Mouse (Mus musculus): ENCODE measurements around the gene Acin1.
"Not testable (repeated sequence)": the region's sequence is repeated elsewhere in the genome, so short reads cannot be mapped to it uniquely, and the experiment has no call there.

Acin1 gene

GRCm38 (mm10) chr14:54641305-54641969, 45.3 kb downstream of the Acin1 start, which contains the start of gene Cdh24:
Cdh24 (minus strand) TSS chr14:54641364.
- peak; percentile 94 for DNase-seq

DNA sequence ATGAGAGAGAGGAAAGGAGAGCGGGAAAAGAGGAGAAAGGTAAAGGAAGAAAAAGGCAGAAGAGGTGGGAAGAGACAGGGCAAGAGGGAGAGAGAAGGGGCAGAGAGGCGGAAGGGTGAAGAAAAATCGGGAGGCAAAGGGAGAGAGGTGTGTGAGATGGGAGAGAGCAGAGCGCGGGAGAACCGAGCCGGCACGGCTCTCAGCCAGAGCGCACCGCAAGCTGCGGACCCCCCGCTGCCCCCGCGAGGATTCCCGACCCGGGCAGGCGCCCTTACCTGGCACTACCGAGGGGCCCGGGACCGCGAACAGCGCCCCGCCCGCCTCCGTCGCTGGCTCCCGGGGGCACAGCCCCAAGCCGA, 45.8 kb downstream of the Acin1 start, which contains the start of gene Gm17606:
Gm17606 (plus strand) TSS at position 7 of the 359 bp plus-strand sequence.
- DNase-seq = no peak

- DNase-seq = no peak
These were observed 46.6 kb downstream of the Acin1 start for GRCm38 (mm10) chr14:54640121-54640520.

- DNase-seq = no peak
These were observed 48.5 kb downstream of the Acin1 start for GRCm38 (mm10) chr14:54638210-54638609.

- peak; percentile 52 for DNase-seq
These were observed 49.8 kb downstream of the Acin1 start for GRCm38 (mm10) chr14:54636954-54637353.

DNA sequence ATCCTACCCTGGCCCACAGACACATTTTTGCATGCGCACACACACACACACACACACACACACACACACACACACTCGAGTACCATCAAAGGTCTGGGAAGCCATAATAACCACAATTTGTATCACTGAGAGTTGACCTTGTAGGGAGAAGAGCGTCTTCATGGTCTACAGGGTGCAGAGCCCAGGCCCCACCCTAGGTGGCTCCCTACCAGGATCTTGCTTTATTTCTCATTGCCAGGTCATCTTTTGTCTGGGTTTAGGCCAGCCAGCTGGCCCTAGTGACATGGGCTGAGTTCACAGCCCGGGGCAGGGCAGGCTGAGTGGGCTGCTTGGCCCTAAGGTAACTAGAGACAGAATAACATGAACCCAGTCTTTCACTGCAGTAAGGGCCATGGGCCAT, 52.5 kb downstream of the Acin1 start:
- DNase-seq = no peak

DNA sequence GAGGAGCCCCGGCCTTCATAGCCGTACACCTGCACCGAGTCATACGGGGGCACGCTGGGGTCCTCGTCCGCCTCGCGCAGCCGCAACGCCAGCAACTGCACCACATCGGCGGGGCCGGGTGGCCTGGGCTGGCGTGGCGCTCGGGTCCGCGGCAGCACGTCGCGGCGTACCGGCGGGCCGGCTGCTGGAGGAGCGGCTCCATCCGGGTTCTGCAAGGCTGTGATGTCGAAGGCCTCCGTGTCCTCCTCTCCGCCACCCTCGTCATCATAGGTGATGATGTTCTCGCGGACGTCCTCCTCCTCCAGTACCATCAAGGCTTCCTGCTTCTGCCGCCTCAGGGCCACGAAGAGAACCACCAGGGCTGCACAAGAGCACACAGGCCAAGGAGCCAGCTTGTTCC, 54.5 kb downstream of the Acin1 start:
- DNase-seq = no peak

- DNase-seq = no peak
These were observed 55.5 kb downstream of the Acin1 start for GRCm38 (mm10) chr14:54631240-54631599.

DNA sequence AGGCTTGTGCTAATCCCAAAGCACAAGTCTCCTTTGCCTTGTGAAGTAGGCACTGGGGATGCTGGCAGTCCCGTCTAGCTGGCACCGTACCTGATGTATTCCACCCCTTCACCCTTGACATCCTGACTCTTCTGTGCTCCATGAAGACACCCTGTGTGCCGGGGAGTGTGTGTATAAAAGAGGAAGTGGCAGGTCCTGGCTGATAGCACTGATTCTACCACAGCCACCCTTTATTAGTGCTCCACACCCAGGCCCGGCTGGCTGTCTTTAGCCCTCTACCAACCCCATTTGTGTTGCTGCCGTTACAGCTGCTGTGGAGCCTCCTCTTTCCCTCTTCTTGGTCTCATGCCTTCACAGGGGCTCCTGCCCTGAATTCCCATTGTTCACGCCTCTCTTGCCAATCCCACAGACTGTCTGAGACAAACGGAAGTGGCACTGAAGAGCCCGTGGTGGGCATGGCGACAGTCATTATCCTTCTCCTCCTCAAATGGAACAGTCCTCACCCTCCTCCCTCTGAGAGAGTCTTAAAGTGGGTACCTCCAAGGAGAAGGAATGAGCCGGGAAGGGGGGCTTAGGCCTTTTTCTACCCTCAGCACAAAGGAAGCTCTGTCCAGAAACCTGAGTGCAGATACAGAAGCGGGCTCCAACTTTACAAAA, 56.0 kb downstream of the Acin1 start:
- no peak for DNase-seq

DNA sequence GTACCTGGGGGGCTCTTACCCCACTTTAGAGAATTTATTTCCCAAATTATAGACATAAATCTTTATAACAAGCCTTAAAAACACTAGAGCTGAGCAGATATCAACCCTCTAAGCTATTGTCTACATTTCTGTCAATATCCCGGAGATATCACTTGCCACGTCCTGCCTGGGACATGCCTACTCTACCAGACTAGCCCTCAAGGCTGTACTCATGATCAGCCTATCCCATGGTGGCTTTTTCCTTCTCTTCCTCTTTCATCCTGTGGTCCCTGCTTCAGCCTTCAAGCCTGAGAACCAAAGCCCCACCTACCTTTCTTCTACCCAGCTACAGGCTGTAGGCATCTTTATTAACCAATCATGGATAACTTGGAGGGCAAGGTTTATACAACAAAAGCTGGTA, 56.9 kb downstream of the Acin1 start:
- DNase-seq = no peak

- DNase-seq = no peak
These were observed 58.6 kb downstream of the Acin1 start for GRCm38 (mm10) chr14:54628103-54628502.

DNA sequence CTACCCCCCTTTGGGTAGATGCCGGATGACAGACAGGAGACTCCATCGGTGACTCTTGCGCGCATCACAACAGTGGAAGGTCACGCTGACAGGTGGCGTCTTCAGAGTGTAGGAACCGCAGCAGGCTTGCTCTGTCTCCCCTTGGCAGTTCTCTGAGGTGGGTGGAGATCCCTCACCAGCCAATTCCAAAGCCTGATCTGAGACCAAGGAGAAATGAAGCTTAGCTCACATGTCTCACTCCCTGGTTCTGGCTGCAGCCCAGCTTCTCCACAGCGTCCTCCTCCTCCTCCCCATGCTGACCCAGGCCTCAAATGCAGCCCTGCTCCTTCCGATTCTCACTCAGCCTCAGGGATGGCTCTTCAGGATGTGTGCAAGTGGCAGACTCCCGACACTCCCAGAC, 61.8 kb downstream of the Acin1 start:
- DNase-seq = no peak

DNA sequence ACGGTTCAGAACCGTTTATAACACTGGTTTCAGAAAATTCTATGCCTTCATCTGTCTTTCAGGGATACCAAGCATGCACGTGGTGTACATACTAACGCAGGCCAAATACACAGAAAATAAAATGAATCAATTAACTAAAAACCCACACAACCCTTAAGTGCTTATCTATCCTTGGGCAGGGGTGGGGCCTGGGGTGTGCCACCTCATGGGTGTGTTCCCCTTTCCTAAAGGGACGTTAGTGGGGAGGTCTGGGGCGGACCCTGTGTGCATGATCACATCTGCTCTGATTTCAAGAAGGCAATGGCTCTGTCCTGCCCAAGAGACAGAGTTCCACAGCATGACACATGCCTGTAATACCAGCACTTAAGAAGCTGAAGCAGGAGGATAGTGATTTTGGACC, 63.4 kb downstream of the Acin1 start:
- no peak for DNase-seq

GRCm38 (mm10) chr14:54621133-54621532, 65.6 kb downstream of the Acin1 start, which contains the start of gene Psmb11:
Psmb11 (plus strand) TSS chr14:54621433.
- DNase-seq = no peak

DNA sequence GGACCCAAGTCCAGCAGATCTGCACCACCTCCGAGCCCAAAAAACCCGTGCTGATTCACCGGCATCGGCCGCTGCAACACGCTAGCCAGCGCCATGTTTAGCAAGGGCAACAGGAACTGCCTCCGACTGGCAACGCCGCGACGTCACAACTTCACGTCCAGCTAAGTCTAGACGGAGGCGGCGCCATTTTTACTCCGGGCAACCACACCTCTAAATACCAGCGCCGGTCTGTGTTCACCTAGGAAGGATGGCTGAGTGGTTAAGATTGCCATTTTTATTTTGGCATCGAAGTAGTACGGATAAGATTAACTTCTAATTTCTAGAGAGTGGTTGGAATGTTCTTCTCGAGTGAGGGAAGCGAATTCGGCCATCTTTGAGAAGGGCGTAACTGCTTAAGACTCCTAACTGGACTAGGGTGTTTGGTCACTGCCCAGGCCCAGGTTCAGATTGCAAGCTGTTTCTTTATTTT, 68.8 kb downstream of the Acin1 start, which contains the start of gene Psmb5:
Psmb5 (minus strand) TSS at position 126 of the 469 bp plus-strand sequence.
- peak; percentile 95 for DNase-seq

GRCm38 (mm10) chr14:54617152-54617896, 69.4 kb downstream of the Acin1 start:
- DNase-seq = peak; percentile 39

GRCm38 (mm10) chr14:54616226-54616825, 70.4 kb downstream of the Acin1 start:
- DNase-seq = no peak

DNA sequence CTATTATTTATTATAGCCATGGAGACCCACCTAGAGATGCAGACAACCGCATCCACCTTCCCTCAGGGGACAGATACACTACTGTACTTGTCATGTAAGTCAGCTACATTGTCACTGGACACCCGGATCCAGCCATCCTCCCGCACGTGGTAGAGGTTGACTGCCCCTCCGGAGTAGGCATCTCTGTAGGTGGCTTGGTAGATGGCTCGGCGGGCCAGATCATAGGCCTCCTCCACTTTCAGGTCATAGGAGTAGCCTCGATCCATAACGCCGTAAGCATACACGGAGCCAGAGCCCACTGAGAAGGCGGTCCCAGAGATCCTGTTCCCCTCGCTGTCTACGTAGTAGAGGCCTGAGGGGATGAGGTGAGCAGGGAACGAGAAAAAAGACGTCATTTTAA, 72.6 kb downstream of the Acin1 start:
- not testable (repeated sequence) for DNase-seq

DNA sequence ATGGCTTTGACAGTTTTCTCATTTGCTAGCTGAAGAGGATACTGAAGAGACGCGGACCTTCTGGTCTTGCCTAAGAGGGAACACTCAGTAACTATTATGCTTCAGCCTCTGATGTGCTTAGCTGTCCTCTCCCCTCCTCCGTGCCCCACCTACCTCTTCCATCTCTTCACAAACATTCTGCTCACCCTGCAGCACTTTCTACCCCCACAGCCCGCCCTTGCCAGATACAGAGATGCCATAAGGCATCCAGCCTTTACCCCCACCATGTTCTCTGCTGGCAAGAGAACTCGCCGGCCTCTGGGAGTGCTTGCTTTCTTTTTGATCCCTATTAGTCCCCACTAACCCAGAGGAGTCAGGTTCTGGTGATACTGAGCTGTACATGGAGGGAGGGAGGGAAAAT, 76.1 kb downstream of the Acin1 start:
- DNase-seq = no peak

DNA sequence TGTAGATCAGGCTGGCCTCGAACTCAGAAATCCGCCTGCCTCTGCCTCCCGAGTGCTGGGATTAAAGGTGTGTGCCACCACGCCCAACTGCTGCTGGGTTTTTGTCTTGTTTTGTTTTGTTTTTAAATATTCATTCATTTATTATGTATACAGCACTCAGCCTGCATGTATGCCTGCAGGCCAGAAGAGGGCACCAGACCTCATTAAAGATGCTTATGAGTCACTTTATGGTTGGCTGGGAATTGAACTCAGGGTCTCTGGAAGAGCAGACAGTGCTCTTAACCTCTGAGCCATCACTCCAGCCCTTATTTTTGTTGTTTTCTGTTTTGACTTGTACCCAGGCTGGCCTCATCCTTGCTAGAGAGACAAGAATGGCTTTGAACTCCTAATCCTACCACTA, 76.8 kb downstream of the Acin1 start:
- peak; percentile 56 for DNase-seq

DNA sequence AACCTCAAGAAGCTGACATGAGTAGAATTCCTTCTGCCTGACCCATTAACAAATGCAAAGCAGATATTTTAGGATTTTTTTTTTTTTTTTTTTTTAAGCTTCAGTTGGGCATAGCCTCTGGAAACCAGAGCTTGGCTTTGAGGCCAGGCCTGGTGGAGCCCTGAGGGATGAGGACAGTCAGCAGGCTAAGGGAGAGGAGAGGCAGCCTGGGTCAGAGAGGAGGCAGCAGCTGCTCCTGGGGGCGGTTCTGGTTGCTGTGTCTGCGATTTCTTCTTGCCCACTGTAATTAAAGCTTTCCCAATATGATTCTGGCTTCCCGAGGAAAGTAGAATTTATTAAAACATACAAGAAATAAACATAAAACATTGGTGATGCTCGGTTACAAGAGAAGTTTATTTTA, 77.5 kb downstream of the Acin1 start:
- no peak for DNase-seq

DNA sequence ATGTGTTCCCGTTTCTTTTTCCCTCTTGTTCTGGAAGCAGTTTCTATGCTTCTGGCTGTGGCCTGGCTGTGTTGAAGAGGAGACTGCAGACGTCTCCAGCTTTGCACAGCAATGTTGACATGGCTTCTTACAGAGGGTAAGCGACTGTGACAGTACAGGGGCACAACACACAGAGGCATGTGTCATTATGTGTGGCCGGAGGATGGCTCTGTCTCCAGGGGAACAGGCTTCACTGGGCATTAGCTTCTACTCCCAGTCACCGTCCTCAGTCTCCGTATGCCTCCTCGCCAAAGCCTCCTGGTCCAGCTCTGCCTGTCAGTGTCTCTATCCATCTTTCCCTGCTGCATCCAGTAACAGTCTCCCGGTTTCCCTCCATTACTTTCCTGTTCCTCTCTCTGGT, 79.5 kb downstream of the Acin1 start:
- DNase-seq = no peak

GRCm38 (mm10) chr14:54605752-54606321, 80.9 kb downstream of the Acin1 start, which contains the start of gene 4931414P19Rik:
4931414P19Rik (minus strand) TSS chr14:54605993.
- DNase-seq = peak; percentile 91

All from embryo, embryonic 11 days (tissue).